ENCODE assay signal across 20 mouse cellular contexts in genomic region chr5:101590341-101591124, GRCm38 (mm10).
A peak's percentile ranks its signal among the peaks of the same experiment; 100 is the strongest.
DNase-seq lines count a peak whose midpoint lies in the region; ATAC-seq and TF ChIP-seq lines count a peak whose summit lies in the region.
"Had no signal": no experiment of that assay in that cellular context is flagged by ENCODE, and none has a peak within 500 bp of the region (broad histone marks: within the 10 kb centered on the region; RNA-seq: fewer than 3 reads in every experiment).

No protein-coding gene starts in this region.

- TF ChIP-seq CTCF in hindbrain, postnatal 0 days (IDR thresholded peaks at IDR 0.05; ENCODE audit: low read depth) = no peak
- no peak for TF ChIP-seq CTCF in brain, embryonic 14.5 days (IDR thresholded peaks at IDR 0.05; ENCODE audit: borderline replicate concordance, extremely low read depth, insufficient read depth, insufficient read length)

- H3K36me3 ChIP-seq in hindbrain, embryonic 11.5 days (ENCODE audit: control insufficient read depth, insufficient read depth, low read length) = no peaks in the 10 kb centered on the region
- no peaks in the 10 kb centered on the region for H3K36me3 ChIP-seq in hindbrain, postnatal 0 days (ENCODE audit: insufficient read depth, low read length)
- H3K36me3 ChIP-seq in forebrain, embryonic 16.5 days (ENCODE audit: control insufficient read depth, insufficient read depth) = no peaks in the 10 kb centered on the region
- H3K36me3 ChIP-seq in neural tube, embryonic 12.5 days = no peaks in the 10 kb centered on the region
- H3K36me3 ChIP-seq: embryonic facial prominence, embryonic 13.5 days had no signal

- H3K4me2 ChIP-seq in hindbrain, embryonic 11.5 days (replicated peaks; ENCODE audit: low read depth, low read length) = no peak overlapping the region; the same call in 1 of the 2 replicates
- no peak overlapping the region for H3K4me2 ChIP-seq in hindbrain, postnatal 0 days (ENCODE audit: low read depth, low read length)
- no peak overlapping the region for H3K4me2 ChIP-seq in forebrain, embryonic 16.5 days (ENCODE audit: low read length)
- H3K4me2 ChIP-seq in neural tube, embryonic 12.5 days (replicated peaks) = peak overlapping the region; percentile 12; the same call in 1 of the 2 replicates
- H3K4me2 ChIP-seq: embryonic facial prominence, embryonic 13.5 days; heart, embryonic 11.5 days had no signal

- peak; percentile 63 for DNase-seq in hindbrain, embryonic 11.5 days (ENCODE audit: low spot score)
- no peak for DNase-seq in hindbrain, postnatal 0 days (ENCODE audit: low spot score)
- DNase-seq in brain, embryonic 14.5 days (ENCODE audit: low read depth) = peak; percentile 82
- no peak for DNase-seq in heart, adult 8-10 months (ENCODE audit: low spot score)
- DNase-seq in gastrocnemius, postnatal 10 days = no peak
- DNase-seq: B cell, adult 2 months; cerebellum, postnatal 14 days; gastrocnemius, postnatal 25 days; kidney, adult 11 months; kidney, postnatal 10 days; layer of hippocampus, adult 9-11 months; liver, postnatal 0 days; right cerebral cortex, adult 18-20 months; thymus, postnatal 25 days had no signal

- peaks cover 7% of the 10 kb centered on the region for H3K27me3 ChIP-seq in hindbrain, embryonic 11.5 days (ENCODE audit: control insufficient read depth, insufficient read depth, low read length)
- 0 out of 2 replicates have a peak, but pooled peaks cover 7% of the 10 kb centered on the region for H3K27me3 ChIP-seq in hindbrain, postnatal 0 days (ENCODE audit: insufficient read depth, low read length)
- H3K27me3 ChIP-seq in forebrain, embryonic 16.5 days (replicated peaks; ENCODE audit: control insufficient read depth, insufficient read depth, low read length) = no peaks in the 10 kb centered on the region
- H3K27me3 ChIP-seq in neural tube, embryonic 12.5 days (replicated peaks) = peaks cover 43% of the 10 kb centered on the region
- H3K27me3 ChIP-seq: embryonic facial prominence, embryonic 13.5 days had no signal

- no peak overlapping the region for H3K4me3 ChIP-seq in hindbrain, embryonic 11.5 days (ENCODE audit: low read depth, low read length)
- no peak overlapping the region for H3K4me3 ChIP-seq in hindbrain, postnatal 0 days (ENCODE audit: low read length)
- H3K4me3 ChIP-seq in forebrain, embryonic 16.5 days (replicated peaks; ENCODE audit: low read length) = no peak overlapping the region
- H3K4me3 ChIP-seq in neural tube, embryonic 12.5 days = no peak overlapping the region
- H3K4me3 ChIP-seq: embryonic facial prominence, embryonic 13.5 days had no signal

- H3K9me3 ChIP-seq in hindbrain, embryonic 11.5 days (ENCODE audit: control insufficient read depth, low read length) = no peaks in the 10 kb centered on the region
- H3K9me3 ChIP-seq in hindbrain, postnatal 0 days (ENCODE audit: low read length) = no peaks in the 10 kb centered on the region
- H3K9me3 ChIP-seq in forebrain, embryonic 16.5 days (ENCODE audit: control insufficient read depth, low read length) = no peaks in the 10 kb centered on the region
- H3K9me3 ChIP-seq in neural tube, embryonic 12.5 days = no peaks in the 10 kb centered on the region
- H3K9me3 ChIP-seq: embryonic facial prominence, embryonic 13.5 days had no signal

- H3K9ac ChIP-seq in hindbrain, embryonic 11.5 days (ENCODE audit: low read depth, low read length) = no peak overlapping the region
- H3K9ac ChIP-seq in hindbrain, postnatal 0 days (replicated peaks; ENCODE audit: low read length) = no peak overlapping the region
- H3K9ac ChIP-seq in forebrain, embryonic 16.5 days (replicated peaks; ENCODE audit: low read depth, low read length) = no peak overlapping the region
- no peak overlapping the region for H3K9ac ChIP-seq in neural tube, embryonic 12.5 days
- H3K9ac ChIP-seq: embryonic facial prominence, embryonic 13.5 days; liver, postnatal 0 days had no signal

- no peak for TF ChIP-seq POLR2A in brain, embryonic 14.5 days (IDR thresholded peaks at IDR 0.05; ENCODE audit: borderline replicate concordance, extremely low read depth, insufficient read depth, insufficient read length, poor library complexity, severe bottlenecking)

- peak; percentile 85 for ATAC-seq in hindbrain, embryonic 11.5 days (ENCODE audit: low FRiP score)
- ATAC-seq in hindbrain, postnatal 0 days = no peak
- ATAC-seq in forebrain, embryonic 16.5 days = peak; percentile 62
- peak; percentile 85 for ATAC-seq in neural tube, embryonic 12.5 days (ENCODE audit: low FRiP score, low read depth)
- ATAC-seq: liver, postnatal 0 days; Patski had no signal

- 21% methylated on average over 11 of the region's 13 CpGs for WGBS in hindbrain, embryonic 11.5 days
- 22% methylated on average over 12 of the region's 13 CpGs for WGBS in hindbrain, postnatal 0 days
- 6% methylated on average over 11 of the region's 13 CpGs for WGBS in forebrain, embryonic 16.5 days
- WGBS in neural tube, embryonic 12.5 days = 17% methylated on average over 13 of the region's 13 CpGs

- H3K27ac ChIP-seq in hindbrain, embryonic 11.5 days (ENCODE audit: low read depth, low read length) = peak overlapping the region; percentile 30; the same call in 1 of the 2 replicates
- no peak overlapping the region for H3K27ac ChIP-seq in hindbrain, postnatal 0 days
- H3K27ac ChIP-seq in forebrain, embryonic 16.5 days (ENCODE audit: low read length) = no peak overlapping the region
- H3K27ac ChIP-seq in neural tube, embryonic 12.5 days = no peak overlapping the region
- H3K27ac ChIP-seq: embryonic facial prominence, embryonic 13.5 days; macrophage had no signal

- H3K4me1 ChIP-seq in hindbrain, embryonic 11.5 days (replicated peaks; ENCODE audit: control insufficient read depth, insufficient read depth, low read length) = no peaks in the 10 kb centered on the region
- no peaks in the 10 kb centered on the region for H3K4me1 ChIP-seq in hindbrain, postnatal 0 days (ENCODE audit: insufficient read depth, low read length)
- H3K4me1 ChIP-seq in forebrain, embryonic 16.5 days (replicated peaks; ENCODE audit: control insufficient read depth, insufficient read depth, low read length) = peaks cover 8% of the 10 kb centered on the region
- peaks cover 20% of the 10 kb centered on the region for H3K4me1 ChIP-seq in neural tube, embryonic 12.5 days
- H3K4me1 ChIP-seq: embryonic facial prominence, embryonic 13.5 days had no signal

Comparison
In these comparisons a context has a peak if more than half of its experiments do, and no peak if none do; other contexts are left out.
1. DNase-seq: peak in hindbrain, embryonic 11.5 days (single experiment) and brain, embryonic 14.5 days (single experiment); none in hindbrain, postnatal 0 days (single experiment), heart, adult 8-10 months (single experiment) and gastrocnemius, postnatal 10 days (single experiment).